Mouse (Mus musculus): ENCODE results near the gene Cyp2w1. TPM values are rescaled to one million over a fixed set of nuclear protein-coding genes. Genes with fewer than 3 reads are reported as not detected.
A peak's percentile ranks its signal among the peaks of the same experiment; 100 is the strongest.

Cyp2w1 gene
- polyA plus RNA-seq, 1 experiment from 2014 or later: not detected

DNA sequence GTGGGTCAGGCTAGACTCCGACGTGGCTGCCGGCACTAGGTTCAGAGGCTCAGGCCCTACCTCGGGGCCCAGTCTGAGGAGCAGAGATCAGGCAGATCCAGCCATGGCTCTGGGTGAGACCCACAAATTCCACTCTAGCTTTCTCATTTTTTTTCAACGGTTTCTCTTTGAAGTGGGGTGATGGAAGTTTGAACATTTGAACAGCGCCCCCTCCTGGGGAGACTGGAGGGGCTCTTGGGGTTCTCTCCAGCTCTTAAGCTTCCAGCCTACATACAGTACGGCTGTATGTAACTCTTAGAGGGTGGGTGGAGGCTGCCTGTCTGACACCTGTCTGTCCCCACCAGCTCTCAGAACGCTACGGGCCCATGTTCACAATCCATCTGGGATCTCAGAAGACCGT, 1.1 kb downstream of the Cyp2w1 start:
- no peaks in the 10 kb centered on the region for H3K36me3 ChIP-seq (replicated peaks; ENCODE audit: insufficient read depth, low read length)
- TF ChIP-seq EP300 (IDR thresholded peaks at IDR 0.05; ENCODE audit: low read depth) (no peak), CTCF (IDR thresholded peaks at IDR 0.05; ENCODE audit: low read depth) (peak; percentile 59)
- WGBS (ENCODE audit: insufficient replicate concordance): 59% methylated on average over 10 of the region's 10 CpGs
- H3K27me3 ChIP-seq (ENCODE audit: insufficient read depth, low read length): no peaks in the 10 kb centered on the region
- no peak overlapping the region for H3K4me3 ChIP-seq (ENCODE audit: low read depth, low read length)
- no peak overlapping the region for H3K27ac ChIP-seq (ENCODE audit: low read depth)
- H3K4me1 ChIP-seq (ENCODE audit: insufficient read depth): peaks cover 2% of the 10 kb centered on the region
- no peaks in the 10 kb centered on the region for H3K9me3 ChIP-seq (ENCODE audit: low read length)
- no peak overlapping the region for H3K9ac ChIP-seq (replicated peaks)
- no peak overlapping the region for H3K4me2 ChIP-seq (ENCODE audit: low read depth, low read length)
- peak; percentile 81 for DNase-seq
- no peak for ATAC-seq

DNA sequence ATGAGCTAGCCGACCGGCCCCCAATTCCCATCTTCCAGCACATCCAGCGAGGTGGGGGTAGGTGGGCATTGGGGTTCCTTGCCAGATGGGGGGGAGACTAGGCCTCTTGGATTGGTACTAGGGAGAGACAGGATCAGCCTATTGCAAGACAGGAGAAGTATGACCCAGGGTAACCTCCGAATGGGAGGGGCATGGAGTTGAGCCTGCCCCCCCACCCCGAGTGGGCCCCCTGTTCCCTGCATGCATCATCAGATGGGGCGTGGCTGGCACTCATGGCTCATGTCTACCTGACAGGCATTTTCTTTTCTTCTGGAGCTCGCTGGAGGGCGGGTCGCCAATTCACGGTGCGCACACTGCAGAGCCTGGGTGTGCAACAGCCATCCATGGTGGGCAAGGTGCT, 1.5 kb downstream of the Cyp2w1 start:
- no peak overlapping the region for H3K9ac ChIP-seq (replicated peaks)
- no peak for TF ChIP-seq EP300 (IDR thresholded peaks at IDR 0.05; ENCODE audit: low read depth)
- no peak for TF ChIP-seq CTCF (IDR thresholded peaks at IDR 0.05; ENCODE audit: low read depth)
- no peaks in the 10 kb centered on the region for H3K27me3 ChIP-seq (ENCODE audit: insufficient read depth, low read length)
- WGBS (ENCODE audit: insufficient replicate concordance): 86% methylated on average over 11 of the region's 11 CpGs
- no peak for DNase-seq
- no peaks in the 10 kb centered on the region for H3K9me3 ChIP-seq (ENCODE audit: low read length)
- ATAC-seq: no peak
- H3K4me2 ChIP-seq (ENCODE audit: low read depth, low read length): no peak overlapping the region
- H3K27ac ChIP-seq (ENCODE audit: low read depth): no peak overlapping the region
- H3K4me3 ChIP-seq (ENCODE audit: low read depth, low read length): no peak overlapping the region
- H3K4me1 ChIP-seq (ENCODE audit: insufficient read depth): peaks cover 2% of the 10 kb centered on the region
- H3K36me3 ChIP-seq (replicated peaks; ENCODE audit: insufficient read depth, low read length): no peaks in the 10 kb centered on the region

DNA sequence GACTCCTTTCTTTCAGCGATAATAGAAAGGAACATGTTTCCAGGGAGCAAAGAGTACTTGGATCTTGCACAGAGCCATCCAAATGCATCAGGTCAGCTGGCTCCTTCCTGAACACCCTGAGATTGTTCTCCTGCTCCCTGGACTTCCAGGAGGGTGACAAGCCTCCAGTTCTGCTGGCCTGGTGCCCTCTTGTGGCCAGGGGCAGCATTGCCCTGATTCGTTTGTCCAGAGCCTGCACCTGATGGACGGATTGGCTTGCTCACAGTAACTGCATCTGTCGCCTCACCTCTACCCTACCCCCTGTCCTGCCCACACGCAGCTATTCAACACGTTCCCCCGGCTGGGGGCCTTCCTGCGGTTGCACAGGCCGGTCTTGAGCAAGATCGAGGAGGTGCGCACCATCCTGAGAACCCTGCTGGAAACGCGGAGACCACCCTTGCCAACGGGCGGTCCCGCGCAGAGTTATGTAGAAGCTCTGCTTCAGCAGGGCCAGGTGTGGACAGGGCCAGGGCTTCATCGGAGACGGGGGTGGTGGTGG, 2.9 kb downstream of the Cyp2w1 start:
- H3K9ac ChIP-seq (replicated peaks): no peak overlapping the region
- no peak overlapping the region for H3K27ac ChIP-seq (ENCODE audit: low read depth)
- DNase-seq: peak; percentile 86
- ATAC-seq: no peak
- no peaks in the 10 kb centered on the region for H3K9me3 ChIP-seq (ENCODE audit: low read length)
- no peak overlapping the region for H3K4me2 ChIP-seq (ENCODE audit: low read depth, low read length)
- TF ChIP-seq EP300 (IDR thresholded peaks at IDR 0.05; ENCODE audit: low read depth): no peak
- peak; percentile 98 for TF ChIP-seq CTCF (IDR thresholded peaks at IDR 0.05; ENCODE audit: low read depth)
- 38% methylated on average over 19 of the region's 19 CpGs for WGBS (ENCODE audit: insufficient replicate concordance)
- H3K4me3 ChIP-seq (ENCODE audit: low read depth, low read length): no peak overlapping the region
- no peaks in the 10 kb centered on the region for H3K27me3 ChIP-seq (ENCODE audit: insufficient read depth, low read length)
- H3K4me1 ChIP-seq (ENCODE audit: insufficient read depth): peaks cover 2% of the 10 kb centered on the region
- H3K36me3 ChIP-seq (replicated peaks; ENCODE audit: insufficient read depth, low read length): no peaks in the 10 kb centered on the region

DNA sequence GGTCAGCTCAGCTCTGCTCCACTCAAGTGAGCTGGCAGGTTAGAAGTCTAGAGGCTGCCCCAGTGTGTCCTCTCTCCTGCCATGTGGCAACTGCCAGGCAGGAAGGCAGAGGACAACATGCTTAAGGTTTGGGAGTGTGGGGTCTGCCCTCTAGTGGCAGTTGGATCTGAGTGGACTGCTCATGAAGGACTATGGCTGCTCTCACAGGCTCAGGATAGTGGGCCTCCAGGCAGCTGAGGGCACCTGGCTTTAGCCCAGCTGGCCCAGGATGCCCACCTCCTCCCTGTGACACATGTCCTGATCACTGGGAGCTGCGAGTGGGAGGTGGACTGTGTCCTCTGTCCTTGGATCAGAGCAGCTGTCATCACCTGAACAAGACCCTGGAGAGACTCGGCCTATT, 6.2 kb downstream of the Cyp2w1 start:
- Histone ChIP-seq H3K9ac (replicated peaks) (no peak overlapping the region), H3K9me3 (ENCODE audit: low read length) (no peaks in the 10 kb centered on the region), H3K4me3 (ENCODE audit: low read depth, low read length) (no peak overlapping the region), H3K4me1 (ENCODE audit: insufficient read depth) (peaks cover 3% of the 10 kb centered on the region), H3K27ac (ENCODE audit: low read depth) (peak overlapping the region; percentile 13), H3K4me2 (ENCODE audit: low read depth, low read length) (no peak overlapping the region), H3K27me3 (ENCODE audit: insufficient read depth, low read length) (no peaks in the 10 kb centered on the region), H3K36me3 (replicated peaks; ENCODE audit: insufficient read depth, low read length) (no peaks in the 10 kb centered on the region)
- ATAC-seq: peak; percentile 77
- DNase-seq: peak; percentile 70
- peak; percentile 81 for TF ChIP-seq CTCF (IDR thresholded peaks at IDR 0.05; ENCODE audit: low read depth)
- TF ChIP-seq EP300 (IDR thresholded peaks at IDR 0.05; ENCODE audit: low read depth): no peak
- 66% methylated on average over 2 of the region's 2 CpGs for WGBS (ENCODE audit: insufficient replicate concordance)

DNA sequence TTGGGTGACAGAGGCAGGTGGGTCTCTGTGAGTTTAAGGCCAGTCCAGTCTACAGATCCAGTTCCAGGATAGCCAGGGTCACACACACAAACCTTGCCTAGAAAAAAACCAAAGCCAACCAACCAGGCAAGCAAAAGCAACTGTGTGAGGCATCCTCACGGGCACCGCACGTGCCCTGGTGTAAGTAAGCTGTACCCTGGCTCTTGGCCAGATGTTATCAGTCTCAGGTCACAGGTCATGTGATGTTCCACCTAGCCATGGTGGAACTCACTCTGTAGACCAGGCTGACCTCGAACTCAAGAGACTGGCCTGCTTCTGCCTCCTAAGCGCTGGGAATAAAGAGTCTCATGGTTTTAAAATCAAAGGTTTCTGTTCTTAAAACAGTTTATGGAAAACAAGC, 6.8 kb downstream of the Cyp2w1 start:
- H3K36me3 ChIP-seq (replicated peaks; ENCODE audit: insufficient read depth, low read length): no peaks in the 10 kb centered on the region
- H3K9me3 ChIP-seq (ENCODE audit: low read length): no peaks in the 10 kb centered on the region
- DNase-seq (peak; percentile 38), ATAC-seq (peak; percentile 53)
- H3K9ac ChIP-seq (replicated peaks): no peak overlapping the region
- TF ChIP-seq EP300 (IDR thresholded peaks at IDR 0.05; ENCODE audit: low read depth): no peak
- no peak for TF ChIP-seq CTCF (IDR thresholded peaks at IDR 0.05; ENCODE audit: low read depth)
- no peaks in the 10 kb centered on the region for H3K27me3 ChIP-seq (ENCODE audit: insufficient read depth, low read length)
- H3K4me3 ChIP-seq (ENCODE audit: low read depth, low read length): no peak overlapping the region
- peaks cover 8% of the 10 kb centered on the region for H3K4me1 ChIP-seq (ENCODE audit: insufficient read depth)
- H3K4me2 ChIP-seq (ENCODE audit: low read depth, low read length): no peak overlapping the region
- 65% methylated on average over 5 of the region's 5 CpGs for WGBS (ENCODE audit: insufficient replicate concordance)
- H3K27ac ChIP-seq (ENCODE audit: low read depth): peak overlapping the region; percentile 13

DNA sequence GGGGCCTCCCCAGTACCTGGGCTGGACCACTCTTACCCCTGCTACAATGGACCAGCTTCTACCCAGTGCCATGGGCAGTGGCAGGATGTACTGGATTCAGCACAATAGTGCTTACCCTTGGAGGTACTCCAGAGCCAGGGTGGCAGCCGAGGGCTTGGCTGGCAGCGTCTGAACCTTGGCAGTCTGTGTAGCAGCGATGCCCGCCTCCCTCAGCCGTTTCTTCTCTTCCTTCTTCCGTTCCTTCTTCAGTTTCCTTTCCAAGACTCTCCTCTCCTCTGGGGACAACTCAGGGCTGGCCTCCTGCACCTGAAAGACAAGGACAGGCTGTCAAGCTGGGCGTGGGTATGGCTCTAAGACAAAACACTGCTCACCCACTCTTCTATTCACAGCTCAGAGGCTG, 11.4 kb downstream of the Cyp2w1 start:
- Histone ChIP-seq H3K4me2 (ENCODE audit: low read depth, low read length) (peak overlapping the region; percentile 56), H3K36me3 (replicated peaks; ENCODE audit: insufficient read depth, low read length) (no peaks in the 10 kb centered on the region), H3K27me3 (ENCODE audit: insufficient read depth, low read length) (no peaks in the 10 kb centered on the region), H3K4me1 (ENCODE audit: insufficient read depth) (peaks cover 48% of the 10 kb centered on the region), H3K4me3 (ENCODE audit: low read depth, low read length) (no peak overlapping the region), H3K9ac (replicated peaks) (no peak overlapping the region), H3K27ac (ENCODE audit: low read depth) (peak overlapping the region; percentile 81), H3K9me3 (ENCODE audit: low read length) (no peaks in the 10 kb centered on the region)
- TF ChIP-seq EP300 (IDR thresholded peaks at IDR 0.05; ENCODE audit: low read depth): no peak
- TF ChIP-seq CTCF (IDR thresholded peaks at IDR 0.05; ENCODE audit: low read depth): no peak
- no peak for DNase-seq
- 49% methylated on average over 7 of the region's 7 CpGs for WGBS (ENCODE audit: insufficient replicate concordance)
- no peak for ATAC-seq

All from liver, postnatal 0 days (tissue).